Mouse (Mus musculus): ENCODE data around the gene Mamstr. TPM values are rescaled to one million over a fixed set of nuclear protein-coding genes. Genes with fewer than 3 reads are reported as not detected.

Gene Mamstr
- polyA plus RNA-seq, 2 experiments: 19.8 to 34.6 TPM

DNA sequence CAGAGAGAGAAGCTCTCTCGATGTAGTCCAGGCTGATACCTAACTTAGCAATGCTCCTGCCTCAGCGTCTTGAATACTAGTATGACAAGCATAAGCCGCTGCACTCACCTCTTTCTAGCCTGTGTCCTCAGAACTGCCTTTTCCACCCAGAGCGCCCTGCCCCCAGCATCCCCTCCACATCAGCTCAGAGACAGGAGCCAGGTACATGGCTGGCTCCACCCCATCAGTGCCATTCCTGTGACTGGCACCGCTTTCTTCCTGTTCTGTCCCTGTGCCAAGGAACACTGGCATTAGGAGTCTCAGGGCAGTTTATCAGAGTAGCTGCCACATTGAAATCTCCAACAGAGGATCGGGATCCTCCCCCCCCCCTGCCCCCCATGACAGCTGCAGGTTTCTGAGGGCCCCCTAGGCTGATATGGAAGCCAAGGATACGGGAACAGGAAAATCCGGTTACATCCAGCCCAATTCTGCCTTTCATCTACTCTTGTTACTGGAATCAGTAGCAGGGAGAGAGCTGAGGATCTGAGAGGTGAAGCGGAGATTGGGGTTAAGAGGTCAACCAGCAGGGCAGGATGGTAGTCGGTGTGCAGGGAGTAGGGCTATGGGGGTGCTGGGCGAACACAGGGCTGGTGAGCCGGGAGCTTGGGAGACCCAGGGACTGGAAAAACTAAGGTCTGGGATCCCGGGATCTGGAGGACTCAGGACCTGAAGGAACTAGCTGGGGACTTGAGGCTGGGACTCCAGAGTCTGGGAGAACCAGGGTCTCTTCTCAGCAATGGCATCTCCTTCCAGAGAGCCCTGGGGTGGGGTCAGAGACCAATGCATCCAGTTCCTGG lies 25.7 kb downstream of the Mamstr start:
- no peak overlapping the region for H3K4me3 ChIP-seq (replicated peaks; ENCODE audit: low read length)
- no peak overlapping the region; the same call in 1 of the 2 replicates for H3K4me2 ChIP-seq (replicated peaks; ENCODE audit: low read depth, low read length, severe bottlenecking)
- DNase-seq (ENCODE audit: low spot score): no peak
- H3K36me3 ChIP-seq (ENCODE audit: control insufficient read depth, insufficient read depth, low read length): no peaks in the 10 kb centered on the region
- no peaks in the 10 kb centered on the region for H3K27me3 ChIP-seq (ENCODE audit: control insufficient read depth, insufficient read depth, low read length)
- H3K9ac ChIP-seq (ENCODE audit: low read depth, low read length, severe bottlenecking): no peak overlapping the region
- no peaks in the 10 kb centered on the region for H3K9me3 ChIP-seq (ENCODE audit: control insufficient read depth, low read length)
- ATAC-seq (ENCODE audit: low FRiP score, low read depth): no peak
- no peaks in the 10 kb centered on the region for H3K4me1 ChIP-seq (ENCODE audit: control insufficient read depth, insufficient read depth, low read length)
- H3K27ac ChIP-seq (replicated peaks; ENCODE audit: low read depth, low read length): no peak overlapping the region
- TF ChIP-seq POLR2A (IDR thresholded peaks at IDR 0.05; ENCODE audit: borderline replicate concordance, extremely low read depth, insufficient read depth, insufficient read length): no peak
- WGBS: 42% methylated on average over 13 of the region's 13 CpGs

DNA sequence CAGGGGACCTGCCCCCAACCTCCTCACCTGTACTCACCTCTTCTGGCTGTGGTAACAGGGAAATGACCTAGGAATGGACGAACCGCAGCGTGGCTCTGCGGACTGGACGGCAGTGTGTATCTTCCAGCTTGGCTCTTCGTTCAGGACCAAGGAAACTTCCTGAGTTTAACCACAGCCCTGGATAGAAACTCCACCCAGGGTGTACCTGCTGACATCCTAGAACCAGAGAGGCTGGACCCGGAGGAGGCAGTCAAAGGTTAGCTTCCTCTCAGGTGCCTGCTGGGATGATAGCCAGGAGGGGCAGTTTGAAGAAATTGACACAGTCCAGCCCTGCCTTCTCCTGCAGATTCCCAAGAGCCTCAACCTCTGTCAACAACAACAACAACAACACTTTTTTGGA lies 26.4 kb downstream of the Mamstr start, which contains the start of gene Fut2:
Fut2 (minus strand) TSS at position 234 of the 400 bp plus-strand sequence.
- H3K9ac ChIP-seq (ENCODE audit: low read depth, low read length, severe bottlenecking): no peak within 1 kb of the TSS
- H3K4me3 ChIP-seq (replicated peaks; ENCODE audit: low read length): no peak within 1 kb of the TSS
- no peaks in the 10 kb centered on the region for H3K27me3 ChIP-seq (ENCODE audit: control insufficient read depth, insufficient read depth, low read length)
- H3K27ac ChIP-seq (replicated peaks; ENCODE audit: low read depth, low read length): no peak within 1 kb of the TSS
- H3K9me3 ChIP-seq (ENCODE audit: control insufficient read depth, low read length): no peaks in the 10 kb centered on the region
- no peak for DNase-seq (ENCODE audit: low spot score)
- H3K4me1 ChIP-seq (ENCODE audit: control insufficient read depth, insufficient read depth, low read length): no peaks in the 10 kb centered on the region
- no peak within 1 kb of the TSS; the same call in 1 of the 2 replicates for H3K4me2 ChIP-seq (replicated peaks; ENCODE audit: low read depth, low read length, severe bottlenecking)
- no peak for TF ChIP-seq POLR2A (IDR thresholded peaks at IDR 0.05; ENCODE audit: borderline replicate concordance, extremely low read depth, insufficient read depth, insufficient read length)
- no peaks in the 10 kb centered on the region for H3K36me3 ChIP-seq (ENCODE audit: control insufficient read depth, insufficient read depth, low read length)
- no peak for ATAC-seq (ENCODE audit: low FRiP score, low read depth)
- 74% methylated on average over 7 of the region's 7 CpGs for WGBS

DNA sequence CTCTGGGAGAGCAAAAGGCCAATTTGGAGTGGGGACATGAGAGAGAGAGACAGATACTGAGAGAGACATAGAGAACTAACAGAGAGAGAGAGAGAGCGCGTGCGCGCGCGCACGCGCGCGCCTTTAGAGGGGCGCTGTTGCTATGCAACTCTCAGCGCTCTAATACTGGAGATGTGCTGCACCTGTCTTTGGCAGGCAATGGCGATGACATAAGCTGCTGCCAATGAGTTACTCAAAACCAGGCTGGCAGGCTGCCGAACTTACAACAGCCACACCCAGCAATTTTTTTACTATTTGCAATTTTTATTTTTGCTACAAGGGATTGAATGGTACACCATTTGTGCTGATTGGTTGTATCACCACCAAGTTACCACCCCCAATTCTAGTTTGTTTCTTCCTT lies 28.0 kb downstream of the Mamstr start:
- H3K27ac ChIP-seq (replicated peaks; ENCODE audit: low read depth, low read length): no peak overlapping the region
- H3K9ac ChIP-seq (ENCODE audit: low read depth, low read length, severe bottlenecking): no peak overlapping the region
- H3K4me1 ChIP-seq (ENCODE audit: control insufficient read depth, insufficient read depth, low read length): no peaks in the 10 kb centered on the region
- H3K27me3 ChIP-seq (ENCODE audit: control insufficient read depth, insufficient read depth, low read length): no peaks in the 10 kb centered on the region
- ATAC-seq (ENCODE audit: low FRiP score, low read depth): no peak
- no peak for DNase-seq (ENCODE audit: low spot score)
- H3K36me3 ChIP-seq (ENCODE audit: control insufficient read depth, insufficient read depth, low read length): no peaks in the 10 kb centered on the region
- no peak for TF ChIP-seq POLR2A (IDR thresholded peaks at IDR 0.05; ENCODE audit: borderline replicate concordance, extremely low read depth, insufficient read depth, insufficient read length)
- H3K4me3 ChIP-seq (replicated peaks; ENCODE audit: low read length): no peak overlapping the region
- H3K9me3 ChIP-seq (ENCODE audit: control insufficient read depth, low read length): no peaks in the 10 kb centered on the region
- no peak overlapping the region for H3K4me2 ChIP-seq (replicated peaks; ENCODE audit: low read depth, low read length, severe bottlenecking)
- WGBS: 66% methylated on average over 14 of the region's 14 CpGs

DNA sequence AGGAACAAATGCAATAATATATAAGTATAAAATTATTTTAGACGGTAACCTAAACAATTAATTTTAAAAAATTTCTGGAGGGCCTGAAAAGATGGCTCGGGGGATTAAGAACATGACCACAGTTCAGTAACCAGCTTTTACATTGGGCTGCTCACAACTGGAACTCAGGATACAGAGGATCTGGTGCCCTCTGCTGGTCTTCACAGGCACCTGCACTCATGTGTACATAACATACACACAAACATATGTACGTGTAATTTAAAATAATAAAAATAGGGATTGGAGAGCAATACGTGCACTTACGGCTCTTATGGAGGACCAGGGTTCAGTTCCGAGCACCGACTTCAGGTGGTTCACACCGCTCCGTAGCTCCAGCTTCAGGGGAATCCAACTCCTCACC lies 29.1 kb downstream of the Mamstr start:
- no peak overlapping the region for H3K4me2 ChIP-seq (replicated peaks; ENCODE audit: low read depth, low read length, severe bottlenecking)
- no peak for TF ChIP-seq POLR2A (IDR thresholded peaks at IDR 0.05; ENCODE audit: borderline replicate concordance, extremely low read depth, insufficient read depth, insufficient read length)
- H3K4me3 ChIP-seq (replicated peaks; ENCODE audit: low read length): no peak overlapping the region
- no peak overlapping the region for H3K27ac ChIP-seq (replicated peaks; ENCODE audit: low read depth, low read length)
- H3K27me3 ChIP-seq (ENCODE audit: control insufficient read depth, insufficient read depth, low read length): no peaks in the 10 kb centered on the region
- no peak overlapping the region for H3K9ac ChIP-seq (ENCODE audit: low read depth, low read length, severe bottlenecking)
- H3K9me3 ChIP-seq (ENCODE audit: control insufficient read depth, low read length): no peaks in the 10 kb centered on the region
- ATAC-seq (ENCODE audit: low FRiP score, low read depth): no peak
- WGBS: 95% methylated on average over 9 of the region's 9 CpGs
- DNase-seq (ENCODE audit: low spot score): no peak
- H3K36me3 ChIP-seq (ENCODE audit: control insufficient read depth, insufficient read depth, low read length): no peaks in the 10 kb centered on the region
- H3K4me1 ChIP-seq (ENCODE audit: control insufficient read depth, insufficient read depth, low read length): no peaks in the 10 kb centered on the region

DNA sequence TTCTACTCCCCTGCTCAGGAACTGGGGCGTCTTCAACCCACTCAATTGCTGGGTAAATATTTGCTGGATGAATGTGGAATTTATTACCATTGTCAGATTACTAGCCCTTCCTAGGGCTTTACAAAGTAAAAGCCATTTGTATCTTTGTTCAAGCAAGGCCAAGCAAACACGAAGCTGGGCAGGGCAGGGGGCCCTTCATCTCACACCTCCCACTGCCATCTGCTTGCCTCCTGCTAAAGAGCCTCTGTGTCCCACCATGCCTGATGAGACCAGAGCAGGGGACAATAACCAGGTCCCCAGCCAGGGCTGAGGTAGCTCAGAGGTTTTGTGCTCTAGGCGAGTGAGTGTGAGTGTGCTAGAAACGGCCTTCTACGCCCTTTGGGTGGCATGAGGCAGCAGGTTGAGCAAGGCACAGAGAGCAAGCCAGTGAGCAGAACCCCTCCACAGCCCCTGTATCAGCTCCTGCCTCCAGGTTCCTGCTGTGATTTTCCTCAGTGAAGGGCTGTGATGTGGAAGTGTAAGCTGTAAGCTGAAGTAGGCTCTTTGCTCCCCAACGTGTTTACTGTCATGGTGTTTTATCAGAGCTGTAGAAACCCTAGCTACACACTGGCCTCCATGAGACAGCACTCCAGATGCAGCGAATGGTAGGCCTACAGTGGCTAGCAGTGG lies 38.0 kb downstream of the Mamstr start:
- no peak for TF ChIP-seq POLR2A (IDR thresholded peaks at IDR 0.05; ENCODE audit: borderline replicate concordance, extremely low read depth, insufficient read depth, insufficient read length)

More for the DNA sequence above, 38.0 kb downstream of the Mamstr start:
- Histone ChIP-seq H3K27me3 (ENCODE audit: control insufficient read depth, insufficient read depth, low read length) (no peaks in the 10 kb centered on the region), H3K4me2 (replicated peaks; ENCODE audit: low read depth, low read length, severe bottlenecking) (no peak overlapping the region), H3K27ac (replicated peaks; ENCODE audit: low read depth, low read length) (no peak overlapping the region), H3K36me3 (ENCODE audit: control insufficient read depth, insufficient read depth, low read length) (no peaks in the 10 kb centered on the region), H3K9ac (ENCODE audit: low read depth, low read length, severe bottlenecking) (no peak overlapping the region), H3K4me1 (ENCODE audit: control insufficient read depth, insufficient read depth, low read length) (no peaks in the 10 kb centered on the region), H3K9me3 (ENCODE audit: control insufficient read depth, low read length) (no peaks in the 10 kb centered on the region), H3K4me3 (replicated peaks; ENCODE audit: low read length) (no peak overlapping the region)
- no peak for ATAC-seq (ENCODE audit: low FRiP score, low read depth)
- 67% methylated on average over 7 of the region's 7 CpGs for WGBS
- no peak for DNase-seq (ENCODE audit: low spot score)

Data from limb, embryonic 14.5 days (tissue).